Mouse (Mus musculus) adrenal gland, adult (tissue): ENCODE data around the gene Btc.
A peak's percentile ranks its signal among the peaks of the same experiment; 100 is the strongest.

Experiments
- DNase-seq, 2 experiments: peaks; one replicate each; pipeline ENCODE4 v3.0.0; 2022 to 2023; ENCODE audit warnings: low spot score in 1 of 2; ENCODE audit not compliant: inconsistent age in 2 of 2

Gene Btc

DNA sequence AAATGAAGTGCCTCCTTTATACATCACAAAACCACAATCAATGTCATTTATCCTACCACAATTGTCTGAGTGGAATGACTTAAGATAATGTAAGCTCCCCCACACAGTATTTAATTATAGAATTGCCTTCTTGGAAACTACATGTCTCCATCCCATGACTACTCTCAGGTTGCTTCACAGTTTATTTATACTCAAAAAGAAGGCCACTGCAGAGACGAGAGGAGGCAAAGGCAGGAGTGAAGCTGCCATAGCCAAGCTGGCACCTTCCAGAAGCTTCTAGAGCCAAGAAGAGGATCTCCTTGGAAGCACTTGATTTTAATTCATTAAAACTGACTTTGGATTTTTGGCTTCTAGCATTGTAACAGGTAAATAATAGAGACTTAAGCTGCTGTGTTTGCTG, 81.0 kb downstream of the Btc start:
- DNase-seq = no peak

DNA sequence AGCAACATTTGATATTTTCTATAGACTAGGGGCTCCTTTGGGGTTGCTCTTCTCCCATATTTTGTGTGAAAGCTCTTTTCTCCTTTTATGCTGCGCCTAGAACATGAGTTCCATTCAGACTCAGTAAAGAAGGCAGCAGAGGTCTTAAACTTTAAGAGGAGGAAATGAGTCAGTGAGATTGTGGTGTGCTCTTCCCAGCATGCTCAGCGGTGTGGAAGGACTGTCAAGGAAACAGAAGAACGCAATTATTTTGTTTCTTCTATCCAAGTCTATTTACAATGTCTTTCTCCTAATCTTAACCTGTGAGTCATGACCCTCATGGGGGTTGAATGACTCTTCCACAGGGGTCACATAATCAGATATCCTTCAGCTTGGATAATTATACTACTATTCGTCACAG, 82.4 kb downstream of the Btc start:
- no peak for DNase-seq

- DNase-seq = no peak
Observed at GRCm38 (mm10) chr5:91313971-91314370, 88.8 kb downstream of the Btc start.

DNA sequence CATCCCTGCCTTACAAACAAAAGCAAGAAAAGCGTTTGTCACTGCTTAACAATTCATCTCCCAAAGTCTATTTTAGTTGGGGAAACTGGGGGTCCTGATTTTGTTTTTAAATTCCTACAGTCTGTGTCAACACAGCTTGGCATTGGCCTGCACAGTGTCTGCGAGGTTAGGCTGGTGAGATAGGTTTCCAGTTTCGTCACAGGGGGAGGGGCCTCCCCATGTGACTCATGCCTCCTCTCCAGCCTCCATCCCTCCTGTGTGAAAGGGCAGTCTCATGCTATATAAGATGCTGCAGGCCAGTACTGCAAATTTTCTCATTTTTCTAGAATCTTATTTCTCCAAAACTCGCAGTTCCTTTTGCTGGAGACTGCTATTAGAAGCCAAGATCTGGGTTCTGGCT, 91.0 kb downstream of the Btc start:
- peak in 1 of 2 experiments; percentile 35 for DNase-seq

DNA sequence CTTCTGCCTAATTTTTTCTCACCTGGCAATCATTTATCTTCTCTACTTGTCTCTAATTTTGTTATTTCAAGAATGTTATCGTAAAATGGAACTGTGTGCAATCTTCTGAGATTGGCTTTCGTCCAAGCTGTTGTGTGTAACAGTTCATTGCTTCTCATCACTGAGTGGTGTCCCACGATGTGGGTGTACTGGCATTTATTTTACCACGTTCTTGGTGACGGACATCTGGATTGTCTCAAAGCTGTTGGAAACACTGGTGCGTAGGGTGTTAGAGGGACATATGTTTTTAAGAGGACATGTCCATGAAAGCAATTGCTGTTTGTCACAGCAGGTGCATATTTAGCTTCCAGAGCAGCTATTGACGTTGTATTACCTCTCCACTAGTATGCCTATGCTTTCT, 94.2 kb downstream of the Btc start:
- no peak for DNase-seq

DNA sequence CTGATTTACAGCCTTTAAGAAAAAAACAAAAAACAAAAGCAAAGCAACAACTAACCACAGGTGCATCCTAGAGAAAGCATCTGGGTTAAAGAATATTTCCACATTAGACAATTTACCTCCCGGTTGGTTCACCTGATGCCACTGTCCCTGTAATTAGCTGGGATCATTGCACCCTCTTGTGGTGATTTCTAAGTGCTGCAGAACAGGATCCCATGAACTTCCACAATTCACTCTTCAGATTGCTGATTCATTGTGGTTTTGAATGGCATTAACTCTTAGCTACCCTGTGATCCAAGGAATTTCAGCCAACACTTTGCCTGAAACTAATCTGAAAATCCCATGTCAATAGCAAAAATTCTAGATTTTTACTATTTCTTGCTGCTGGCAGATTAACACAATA, 94.9 kb downstream of the Btc start:
- DNase-seq = peak; percentile 21 to 83
